Mouse (Mus musculus): ENCODE measurements around the gene Rin2. TPM values are rescaled to one million over a fixed set of nuclear protein-coding genes. Genes with fewer than 3 reads are reported as not detected.

The Rin2 gene
- polyA plus RNA-seq, 1 experiment from 2014 or later = 36.6 TPM

GRCm38 (mm10) chr2:145684151-145684550 is 9.1 kb downstream of the Rin2 start:
- no peak overlapping the region for H3K9ac ChIP-seq
- no peak overlapping the region for H3K4me2 ChIP-seq (replicated peaks)
- no peak overlapping the region for H3K4me3 ChIP-seq (replicated peaks)
- H3K36me3 ChIP-seq = no peaks in the 10 kb centered on the region
- H3K4me1 ChIP-seq = peaks cover 24% of the 10 kb centered on the region
- WGBS = 88% methylated on average over 1 of the region's 1 CpGs
- no peak overlapping the region for H3K27ac ChIP-seq (replicated peaks)
- no peaks in the 10 kb centered on the region for H3K27me3 ChIP-seq
- ATAC-seq (ENCODE audit: insufficient number of reproducible peaks, low FRiP score, low TSS enrichment, low read depth) = no peak
- no peaks in the 10 kb centered on the region for H3K9me3 ChIP-seq (replicated peaks)

GRCm38 (mm10) chr2:145684891-145685290 is 9.9 kb downstream of the Rin2 start:
- Histone ChIP-seq H3K4me3 (replicated peaks) (no peak overlapping the region), H3K36me3 (no peaks in the 10 kb centered on the region), H3K4me2 (replicated peaks) (no peak overlapping the region), H3K27me3 (no peaks in the 10 kb centered on the region), H3K9me3 (replicated peaks) (no peaks in the 10 kb centered on the region), H3K27ac (replicated peaks) (no peak overlapping the region), H3K9ac (no peak overlapping the region), H3K4me1 (peaks cover 24% of the 10 kb centered on the region)
- 82% methylated on average over 8 of the region's 8 CpGs for WGBS
- ATAC-seq (ENCODE audit: insufficient number of reproducible peaks, low FRiP score, low TSS enrichment, low read depth) = no peak

- Histone ChIP-seq H3K27me3 (no peaks in the 10 kb centered on the region), H3K4me2 (replicated peaks) (no peak overlapping the region), H3K4me3 (replicated peaks) (no peak overlapping the region), H3K9ac (no peak overlapping the region), H3K9me3 (replicated peaks) (no peaks in the 10 kb centered on the region), H3K36me3 (no peaks in the 10 kb centered on the region), H3K27ac (replicated peaks) (no peak overlapping the region), H3K4me1 (peaks cover 17% of the 10 kb centered on the region)
- no peak for ATAC-seq (ENCODE audit: insufficient number of reproducible peaks, low FRiP score, low TSS enrichment, low read depth)
- 82% methylated on average over 4 of the region's 4 CpGs for WGBS
These were observed 11.0 kb downstream of the Rin2 start for GRCm38 (mm10) chr2:145686017-145686416.

GRCm38 (mm10) chr2:145691367-145692009 is 16.5 kb downstream of the Rin2 start:
- Histone ChIP-seq H3K36me3 (no peaks in the 10 kb centered on the region), H3K27me3 (no peaks in the 10 kb centered on the region), H3K9ac (no peak overlapping the region), H3K27ac (replicated peaks) (no peak overlapping the region), H3K9me3 (replicated peaks) (no peaks in the 10 kb centered on the region), H3K4me2 (replicated peaks) (no peak overlapping the region), H3K4me3 (replicated peaks) (no peak overlapping the region), H3K4me1 (no peaks in the 10 kb centered on the region)
- 83% methylated on average over 10 of the region's 10 CpGs for WGBS
- ATAC-seq (ENCODE audit: insufficient number of reproducible peaks, low FRiP score, low TSS enrichment, low read depth) = no peak

- Histone ChIP-seq H3K36me3 (no peaks in the 10 kb centered on the region), H3K4me3 (replicated peaks) (no peak overlapping the region), H3K4me2 (replicated peaks) (no peak overlapping the region), H3K27me3 (no peaks in the 10 kb centered on the region), H3K27ac (replicated peaks) (no peak overlapping the region), H3K9me3 (replicated peaks) (no peaks in the 10 kb centered on the region), H3K9ac (no peak overlapping the region), H3K4me1 (peaks cover 7% of the 10 kb centered on the region; the same call in 1 of the 2 replicates)
- ATAC-seq (ENCODE audit: insufficient number of reproducible peaks, low FRiP score, low TSS enrichment, low read depth) = no peak
- 79% methylated on average over 6 of the region's 6 CpGs for WGBS
These were observed 22.1 kb downstream of the Rin2 start for GRCm38 (mm10) chr2:145697160-145697559.

- Histone ChIP-seq H3K27me3 (no peaks in the 10 kb centered on the region), H3K4me1 (peaks cover 7% of the 10 kb centered on the region; the same call in 1 of the 2 replicates), H3K4me2 (replicated peaks) (no peak overlapping the region), H3K36me3 (no peaks in the 10 kb centered on the region), H3K4me3 (replicated peaks) (no peak overlapping the region), H3K9ac (no peak overlapping the region), H3K9me3 (replicated peaks) (no peaks in the 10 kb centered on the region), H3K27ac (replicated peaks) (no peak overlapping the region)
- 33% methylated on average over 6 of the region's 6 CpGs for WGBS
- peak; percentile 68; the same call in 1 of the 2 replicates for ATAC-seq (ENCODE audit: insufficient number of reproducible peaks, low FRiP score, low TSS enrichment, low read depth)
These were observed 24.5 kb downstream of the Rin2 start for GRCm38 (mm10) chr2:145699414-145700071.

- H3K36me3 ChIP-seq = no peaks in the 10 kb centered on the region
- WGBS = 46% methylated on average over 8 of the region's 8 CpGs
These were observed 25.4 kb downstream of the Rin2 start for GRCm38 (mm10) chr2:145700237-145700985.

GRCm38 (mm10) chr2:145701605-145702335 is 26.8 kb downstream of the Rin2 start:
- Histone ChIP-seq H3K4me2 (replicated peaks) (no peak overlapping the region), H3K27ac (replicated peaks) (no peak overlapping the region), H3K9ac (no peak overlapping the region), H3K9me3 (replicated peaks) (no peaks in the 10 kb centered on the region), H3K27me3 (no peaks in the 10 kb centered on the region), H3K36me3 (no peaks in the 10 kb centered on the region), H3K4me1 (peaks cover 7% of the 10 kb centered on the region; the same call in 1 of the 2 replicates), H3K4me3 (replicated peaks) (no peak overlapping the region)
- WGBS = 76% methylated on average over 12 of the region's 12 CpGs
- ATAC-seq (ENCODE audit: insufficient number of reproducible peaks, low FRiP score, low TSS enrichment, low read depth) = no peak

More at GRCm38 (mm10) chr2:145700237-145700985, 25.4 kb downstream of the Rin2 start:
- no peak overlapping the region for H3K27ac ChIP-seq (replicated peaks)
- no peaks in the 10 kb centered on the region for H3K9me3 ChIP-seq (replicated peaks)
- no peaks in the 10 kb centered on the region for H3K27me3 ChIP-seq
- H3K4me1 ChIP-seq = peaks cover 7% of the 10 kb centered on the region; the same call in 1 of the 2 replicates
- no peak overlapping the region for H3K4me3 ChIP-seq (replicated peaks)
- no peak overlapping the region for H3K9ac ChIP-seq
- no peak overlapping the region for H3K4me2 ChIP-seq (replicated peaks)
- ATAC-seq (ENCODE audit: insufficient number of reproducible peaks, low FRiP score, low TSS enrichment, low read depth) = peak; percentile 21; the same call in 1 of the 2 replicates

GRCm38 (mm10) chr2:145704738-145705137 is 29.7 kb downstream of the Rin2 start:
- 79% methylated on average over 7 of the region's 7 CpGs for WGBS
- H3K36me3 ChIP-seq = no peaks in the 10 kb centered on the region
- H3K9ac ChIP-seq = no peak overlapping the region
- H3K4me2 ChIP-seq (replicated peaks) = no peak overlapping the region
- H3K9me3 ChIP-seq (replicated peaks) = no peaks in the 10 kb centered on the region
- no peak for ATAC-seq (ENCODE audit: insufficient number of reproducible peaks, low FRiP score, low TSS enrichment, low read depth)
- H3K4me3 ChIP-seq (replicated peaks) = no peak overlapping the region
- no peak overlapping the region for H3K27ac ChIP-seq (replicated peaks)
- peaks cover 7% of the 10 kb centered on the region; the same call in 1 of the 2 replicates for H3K4me1 ChIP-seq
- H3K27me3 ChIP-seq = no peaks in the 10 kb centered on the region

- no peaks in the 10 kb centered on the region for H3K9me3 ChIP-seq (replicated peaks)
- 55% methylated on average over 11 of the region's 11 CpGs for WGBS
- H3K4me2 ChIP-seq (replicated peaks) = no peak overlapping the region
- H3K4me3 ChIP-seq (replicated peaks) = no peak overlapping the region
- H3K36me3 ChIP-seq = no peaks in the 10 kb centered on the region
- H3K4me1 ChIP-seq = no peaks in the 10 kb centered on the region
- no peak overlapping the region for H3K27ac ChIP-seq (replicated peaks)
- no peak for ATAC-seq (ENCODE audit: insufficient number of reproducible peaks, low FRiP score, low TSS enrichment, low read depth)
- no peaks in the 10 kb centered on the region for H3K27me3 ChIP-seq
- no peak overlapping the region for H3K9ac ChIP-seq
These were observed 34.8 kb downstream of the Rin2 start for GRCm38 (mm10) chr2:145709727-145710389.

All from embryonic facial prominence, embryonic 15.5 days (tissue).